Mouse (Mus musculus) cortical plate, adult 2 months (tissue): ENCODE results near the gene Mrps6. TPM values are rescaled to one million over a fixed set of nuclear protein-coding genes. Genes with fewer than 3 reads are reported as not detected.

Experiments
- H3K27ac ChIP-seq: fragments of 200-500 bp; 2 replicates; pipeline ENCODE4 v1.5.1; 2012; ENCODE audit warnings: low read length, control low read depth, inconsistent platforms; ENCODE audit not compliant: insufficient read depth
- H3K4me1 ChIP-seq: fragments of 200-500 bp; 2 replicates; pipeline ENCODE4 v1.6.1; 2011; ENCODE audit warnings: low read length; ENCODE audit not compliant: control insufficient read depth, insufficient read depth
- H3K4me3 ChIP-seq: fragments of 200-500 bp; 2 replicates; pipeline ENCODE4 v1.5.1; 2011; ENCODE audit warnings: mild to moderate bottlenecking, low read length, control low read depth; ENCODE audit not compliant: insufficient read depth
- CTCF ChIP-seq: fragments of 200-500 bp; IDR thresholded peaks from 2 replicates; pipeline ENCODE4 v1.5.1; 2011; ENCODE audit warnings: mild to moderate bottlenecking, control low read depth, low read length; ENCODE audit not compliant: insufficient read depth; ENCODE audit errors: extremely low read depth
- POLR2A ChIP-seq: fragments of 200-500 bp; IDR thresholded peaks from 2 replicates; pipeline ENCODE4 v1.6.1; 2011; ENCODE audit warnings: mild to moderate bottlenecking, low read length, control low read depth; ENCODE audit not compliant: insufficient read depth; ENCODE audit errors: extremely low read depth
- polyA plus RNA-seq: library from polyadenylated mRNA; depleted of rRNA; stranded (reverse); fragments of >200 nt; gene quantifications from 2 replicates; pipeline ENCODE4 v1.2.3, GENCODE M21; 2012

Mrps6 gene
- polyA plus RNA-seq, 1 experiment, result 51.8 TPM

DNA sequence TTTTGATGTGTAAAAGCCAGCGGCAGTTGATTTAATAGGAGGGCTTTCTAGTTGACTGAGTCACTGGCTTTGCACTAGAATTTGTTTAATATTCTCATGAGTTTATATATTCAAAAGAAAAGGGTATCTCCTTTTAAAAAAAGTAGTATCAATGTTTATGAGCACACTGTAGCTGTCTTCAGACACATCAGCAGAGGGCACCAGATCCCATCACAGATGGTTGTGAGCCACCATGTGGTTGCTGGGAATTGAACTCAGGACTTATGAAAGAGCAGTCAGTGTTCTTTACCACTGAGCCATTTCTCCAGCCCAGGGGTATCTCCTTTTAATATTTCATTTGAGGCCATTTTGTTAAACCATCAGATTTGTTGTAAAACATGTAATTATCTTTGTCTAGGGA lies 4.8 kb downstream of the Mrps6 start:
- no peak overlapping the region for H3K4me3 ChIP-seq
- no peak overlapping the region for H3K27ac ChIP-seq
- TF ChIP-seq POLR2A, result no peak
- TF ChIP-seq CTCF, result no peak
- peaks cover 5% of the 10 kb centered on the region; the same call in 1 of the 2 replicates for H3K4me1 ChIP-seq

DNA sequence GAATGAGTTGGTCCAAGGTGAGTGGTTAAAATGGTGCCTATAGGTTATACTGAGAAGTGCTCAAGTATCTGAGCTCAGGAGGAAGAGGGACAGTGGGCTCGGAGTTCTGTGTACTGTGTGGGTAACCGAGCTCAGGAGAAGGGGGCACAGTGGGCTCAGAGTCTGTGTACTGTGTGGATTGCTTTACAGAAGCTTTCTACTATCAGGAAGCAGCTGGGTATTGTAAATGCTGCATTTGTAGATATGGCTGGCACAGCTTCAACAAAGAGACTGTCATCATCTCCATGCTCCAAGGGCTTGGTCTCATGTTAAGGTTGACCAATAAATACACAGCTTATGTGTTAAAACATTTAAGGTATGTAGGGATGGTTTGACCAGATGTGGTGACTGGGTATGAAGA lies 6.7 kb downstream of the Mrps6 start:
- Histone ChIP-seq H3K4me1 (peaks cover 5% of the 10 kb centered on the region; the same call in 1 of the 2 replicates), H3K4me3 (no peak overlapping the region), H3K27ac (no peak overlapping the region)
- no peak for TF ChIP-seq CTCF
- TF ChIP-seq POLR2A, result no peak

DNA sequence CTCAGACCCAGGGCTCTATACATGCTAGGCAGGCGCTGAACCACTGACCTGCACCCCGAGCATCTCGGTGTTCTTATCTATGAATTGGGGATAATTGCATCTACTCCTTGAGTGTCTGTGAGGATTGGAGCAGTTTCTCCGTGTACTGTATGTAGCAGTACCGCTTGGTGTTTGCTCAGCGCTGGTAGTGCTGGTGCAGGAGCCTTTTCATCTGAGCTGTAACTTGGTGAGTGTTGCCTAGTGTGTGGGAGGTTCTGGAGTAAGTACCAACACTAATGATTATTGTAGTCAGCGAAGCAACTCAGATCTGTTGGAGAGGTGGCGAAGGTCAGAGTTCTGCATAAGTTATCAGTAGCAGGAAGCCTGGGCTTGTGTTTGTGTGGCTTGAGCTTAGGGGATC lies 12.3 kb downstream of the Mrps6 start:
- Histone ChIP-seq H3K4me3 (no peak overlapping the region), H3K4me1 (peaks cover 3% of the 10 kb centered on the region; the same call in 1 of the 2 replicates), H3K27ac (no peak overlapping the region)
- TF ChIP-seq CTCF (no peak), POLR2A (no peak)

DNA sequence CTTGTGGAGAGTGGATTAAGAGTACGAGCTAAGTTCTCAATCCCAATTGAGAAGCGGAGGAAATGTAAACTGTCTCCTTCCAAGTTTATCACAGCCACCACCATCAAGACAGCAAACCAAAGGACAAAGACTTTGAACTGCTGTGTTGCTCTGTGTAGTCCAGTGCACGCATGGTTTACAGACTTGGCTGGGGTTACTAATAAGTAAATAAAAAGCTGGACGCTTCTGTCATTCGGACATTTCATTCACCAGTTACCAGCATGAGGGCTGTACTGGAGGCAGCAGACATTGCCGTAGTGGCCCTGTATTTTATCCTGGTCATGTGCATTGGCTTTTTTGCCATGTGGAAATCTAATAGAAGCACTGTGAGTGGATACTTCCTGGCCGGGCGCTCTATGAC lies 18.7 kb downstream of the Mrps6 start:
- Histone ChIP-seq H3K27ac (no peak overlapping the region), H3K4me3 (no peak overlapping the region), H3K4me1 (no peaks in the 10 kb centered on the region; the same call in 1 of the 2 replicates)
- no peak for TF ChIP-seq POLR2A
- no peak for TF ChIP-seq CTCF

DNA sequence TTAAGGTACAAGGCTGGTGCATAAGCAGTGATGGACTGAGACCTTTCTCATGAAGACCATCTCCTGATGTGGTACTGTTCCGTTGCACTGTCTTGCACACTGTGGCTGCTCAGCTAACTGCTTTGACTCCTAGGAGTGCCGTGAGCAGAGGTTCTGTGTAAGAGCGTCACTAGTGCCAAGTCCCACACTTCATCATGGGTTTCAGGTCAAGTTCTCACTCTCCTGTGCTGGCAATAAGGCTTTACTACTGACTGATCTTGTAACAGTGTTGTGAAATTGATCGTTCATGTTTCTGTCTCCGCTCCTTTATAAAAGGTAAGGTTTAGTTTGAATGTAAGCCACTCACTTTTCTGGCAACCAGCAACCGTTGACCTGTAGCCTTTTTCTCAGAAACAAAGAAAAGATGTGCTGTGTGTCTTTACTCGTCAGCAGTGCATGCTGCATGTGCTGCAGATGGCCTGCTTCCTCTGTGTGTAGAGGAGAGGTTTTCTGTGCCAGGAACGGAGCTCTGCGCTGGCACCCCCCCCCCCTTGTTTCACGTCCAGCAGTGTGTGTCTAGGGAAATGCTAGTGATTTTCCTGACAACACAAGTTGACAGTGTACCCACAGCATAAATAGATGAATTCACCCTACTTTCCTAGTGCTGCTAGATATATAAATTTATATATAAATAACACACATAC lies 25.8 kb downstream of the Mrps6 start:
- Histone ChIP-seq H3K27ac (no peak overlapping the region), H3K4me3 (no peak overlapping the region), H3K4me1 (peaks cover 2% of the 10 kb centered on the region)
- TF ChIP-seq POLR2A (no peak), CTCF (no peak)

DNA sequence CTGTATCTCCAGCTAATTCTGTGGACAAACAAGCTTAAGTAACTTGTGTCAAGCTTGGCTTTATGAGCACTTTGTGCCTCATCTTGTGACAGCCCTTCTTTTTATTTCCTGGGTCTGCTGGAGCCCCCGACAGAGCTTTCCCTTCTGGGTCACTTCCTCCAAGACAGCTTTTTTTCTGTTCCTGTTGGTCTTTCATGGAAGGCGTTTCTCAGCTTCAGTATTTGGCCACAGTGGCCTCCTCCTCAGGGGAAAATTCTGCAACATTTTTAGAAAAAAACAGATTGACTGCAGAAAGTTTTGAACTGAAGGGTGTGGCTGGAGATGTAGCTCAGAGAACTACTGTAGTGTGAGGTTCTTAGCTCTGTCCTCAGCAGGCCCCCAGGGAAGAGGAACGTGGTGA lies 31.2 kb downstream of the Mrps6 start:
- Histone ChIP-seq H3K4me1 (peaks cover 2% of the 10 kb centered on the region; the same call in 1 of the 2 replicates), H3K27ac (no peak overlapping the region), H3K4me3 (no peak overlapping the region)
- TF ChIP-seq CTCF (no peak), POLR2A (no peak)

DNA sequence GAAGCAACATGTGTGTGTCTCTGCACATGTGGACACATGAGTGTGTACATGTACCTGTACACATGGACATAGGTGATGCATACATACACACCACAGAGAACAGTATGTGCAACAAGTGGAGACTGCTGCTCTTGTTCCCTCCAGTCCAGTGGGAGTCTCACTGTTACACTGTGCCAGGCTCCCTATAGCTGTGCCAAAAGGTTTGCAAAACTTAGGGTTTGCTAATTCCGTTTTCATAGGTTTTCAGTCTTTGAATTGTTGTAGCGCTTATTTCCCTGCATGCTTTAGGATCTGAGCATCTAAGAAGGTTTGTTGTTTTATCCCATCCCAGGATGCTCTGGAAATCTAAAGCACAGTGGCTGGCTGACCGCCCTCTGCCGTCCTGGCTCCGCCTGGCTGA lies 33.8 kb downstream of the Mrps6 start:
- no peak overlapping the region for H3K4me3 ChIP-seq
- H3K4me1 ChIP-seq, result no peaks in the 10 kb centered on the region
- no peak overlapping the region for H3K27ac ChIP-seq
- TF ChIP-seq CTCF, result no peak
- no peak for TF ChIP-seq POLR2A

DNA sequence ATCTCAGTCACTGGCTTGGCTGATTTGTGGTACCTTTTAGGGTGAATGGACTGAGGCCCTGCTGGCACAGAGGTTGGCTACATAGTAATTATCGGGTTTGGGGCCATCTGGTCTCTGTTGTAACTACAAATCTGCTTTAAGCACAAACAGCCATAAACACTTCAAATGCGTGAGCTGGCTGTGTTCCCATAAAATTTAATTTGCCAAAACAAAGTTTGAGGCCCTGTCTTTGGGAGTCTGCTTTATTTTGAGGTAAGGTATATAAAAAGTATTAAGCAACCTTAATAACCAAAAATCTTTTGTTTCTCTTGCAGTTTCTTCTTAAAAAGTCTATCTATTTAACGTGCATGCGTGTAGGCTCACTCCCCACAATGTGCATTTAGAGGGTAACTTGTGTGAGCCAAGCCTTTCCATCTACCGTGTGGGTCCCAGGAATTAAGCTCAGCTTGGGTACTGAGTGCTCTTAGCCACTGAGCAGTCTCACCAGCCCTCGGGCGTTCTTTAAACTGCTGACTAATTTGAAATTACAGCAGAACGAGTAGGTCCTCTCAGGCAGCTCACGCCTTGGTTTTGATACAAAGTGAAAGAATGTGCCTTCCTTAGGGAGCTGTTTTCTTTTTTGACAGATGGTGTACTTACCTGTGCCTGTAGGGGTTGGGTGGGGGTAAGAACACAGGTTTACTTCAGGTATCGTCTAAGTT lies 40.4 kb downstream of the Mrps6 start:
- TF ChIP-seq POLR2A, result no peak
- no peak for TF ChIP-seq CTCF
- Histone ChIP-seq H3K27ac (no peak overlapping the region), H3K4me1 (peaks cover 2% of the 10 kb centered on the region), H3K4me3 (no peak overlapping the region)

DNA sequence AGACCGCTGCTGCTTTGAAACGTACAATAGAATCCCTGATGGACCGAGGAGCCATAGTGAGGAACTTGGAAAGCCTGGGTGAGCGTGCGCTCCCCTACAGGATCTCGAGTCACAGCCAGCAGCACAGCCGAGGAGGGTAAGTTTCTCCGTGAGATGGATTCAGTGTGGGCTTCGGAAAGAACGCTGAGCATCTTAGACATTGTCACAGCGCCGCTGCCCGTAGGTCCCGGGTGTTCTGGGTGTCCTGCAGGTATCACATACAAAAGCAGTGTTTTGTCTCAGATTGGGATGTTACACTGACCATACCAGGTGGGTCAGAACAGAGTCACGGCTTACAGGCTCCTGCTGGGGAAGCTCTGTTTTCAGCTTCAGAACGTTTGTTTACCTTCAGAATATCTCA lies 41.5 kb downstream of the Mrps6 start:
- H3K4me1 ChIP-seq, result peaks cover 2% of the 10 kb centered on the region
- TF ChIP-seq CTCF (no peak), POLR2A (no peak)
- H3K4me3 ChIP-seq, result no peak overlapping the region
- H3K27ac ChIP-seq, result no peak overlapping the region

DNA sequence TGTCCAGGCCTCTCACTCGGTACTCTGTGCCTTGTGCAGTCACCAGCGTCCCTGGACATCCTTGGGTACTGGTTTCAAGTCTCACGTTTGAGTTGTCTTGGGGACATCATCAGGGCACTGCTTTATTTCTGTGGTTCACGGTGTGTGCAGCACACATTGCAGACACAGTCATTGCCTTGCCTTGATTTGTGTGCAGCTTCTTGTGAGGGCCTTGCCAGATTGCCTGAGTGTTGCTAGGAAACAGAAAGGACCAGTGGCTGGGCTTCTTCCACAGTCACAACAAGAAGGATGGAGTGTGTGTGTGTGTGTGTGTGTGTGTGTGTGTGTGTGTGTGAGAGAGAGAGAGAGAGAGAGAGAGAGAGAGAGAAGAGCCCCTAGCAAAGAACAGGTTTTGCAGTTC lies 42.0 kb downstream of the Mrps6 start:
- TF ChIP-seq CTCF, result no peak
- 0 out of 2 replicates have a peak, but pooled peaks have one; percentile 41 for TF ChIP-seq POLR2A
- H3K4me1 ChIP-seq, result peaks cover 2% of the 10 kb centered on the region
- H3K27ac ChIP-seq, result no peak overlapping the region
- H3K4me3 ChIP-seq, result no peak overlapping the region
